Mouse (Mus musculus): Measurements from ENCODE around the gene 4933416C03Rik. TPM values are rescaled to one million over a fixed set of nuclear protein-coding genes. Genes with fewer than 3 reads are reported as not detected.

Gene 4933416C03Rik
- polyA plus RNA-seq, 1 experiment, result not detected

DNA sequence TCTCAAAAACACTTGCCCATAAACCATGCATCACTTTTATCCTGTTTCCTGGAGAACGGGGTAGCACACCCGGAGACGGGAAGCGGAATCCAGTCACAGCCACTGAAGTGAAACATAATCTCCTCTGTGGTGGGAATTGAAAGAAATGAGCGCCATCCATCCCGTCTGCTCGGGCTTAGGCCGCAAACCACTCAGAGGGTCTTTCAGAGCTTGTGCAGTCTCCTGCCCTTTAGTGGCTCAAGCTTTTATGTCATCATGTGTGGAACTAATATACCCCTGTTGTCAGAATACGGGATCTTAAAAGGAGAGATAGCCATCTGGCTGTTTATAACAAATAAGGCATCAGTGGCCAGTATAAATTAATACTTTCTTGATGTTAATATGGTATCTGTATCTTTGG lies 32.4 kb upstream of the 4933416C03Rik start:
- no peaks in the 10 kb centered on the region for H3K27me3 ChIP-seq (ENCODE audit: control insufficient read depth, insufficient read depth, insufficient read length)
- no peaks in the 10 kb centered on the region for H3K36me3 ChIP-seq (ENCODE audit: control insufficient read depth, insufficient read depth)
- no peak overlapping the region for H3K4me3 ChIP-seq
- no peak overlapping the region for H3ac ChIP-seq (ENCODE audit: control insufficient read depth, insufficient read length)
- H3K4me2 ChIP-seq (ENCODE audit: low read depth), result no peak overlapping the region
- TF ChIP-seq TCF3 (IDR thresholded peaks at IDR 0.05; ENCODE audit: insufficient read length, low read depth) (no peak), MYOG (IDR thresholded peaks at IDR 0.05; ENCODE audit: control insufficient read depth in 1 of 3, insufficient read depth in 1 of 3, insufficient read length in 2 of 3, low read depth in 2 of 3) (no peak), MAX (IDR thresholded peaks at IDR 0.05; ENCODE audit: low read depth) (no peak), MYOD1 (IDR thresholded peaks at IDR 0.05; ENCODE audit: control insufficient read depth in 1 of 3, insufficient read length in 2 of 3, low read depth in 2 of 3) (no peak), POLR2AphosphoS2 (IDR thresholded peaks at IDR 0.05; ENCODE audit: insufficient read length, low read depth) (no peak), POLR2A (IDR thresholded peaks at IDR 0.05; ENCODE audit: insufficient read length, low read depth) (no peak), CEBPB (IDR thresholded peaks at IDR 0.05; ENCODE audit: insufficient read depth, poor library complexity, severe bottlenecking) (no peak), USF1 (IDR thresholded peaks at IDR 0.05; ENCODE audit: low read depth) (no peak), REST (IDR thresholded peaks at IDR 0.05; ENCODE audit: insufficient read depth, insufficient read length) (no peak), E2F4 (IDR thresholded peaks at IDR 0.05; ENCODE audit: insufficient read depth) (no peak), SRF (IDR thresholded peaks at IDR 0.05; ENCODE audit: control insufficient read depth, insufficient read length, low read depth) (no peak), TCF12 (IDR thresholded peaks at IDR 0.05; ENCODE audit: insufficient read depth, poor library complexity, severe bottlenecking) (no peak)
- no peaks in the 10 kb centered on the region for H3K79me2 ChIP-seq (ENCODE audit: control insufficient read depth, insufficient read depth)

DNA sequence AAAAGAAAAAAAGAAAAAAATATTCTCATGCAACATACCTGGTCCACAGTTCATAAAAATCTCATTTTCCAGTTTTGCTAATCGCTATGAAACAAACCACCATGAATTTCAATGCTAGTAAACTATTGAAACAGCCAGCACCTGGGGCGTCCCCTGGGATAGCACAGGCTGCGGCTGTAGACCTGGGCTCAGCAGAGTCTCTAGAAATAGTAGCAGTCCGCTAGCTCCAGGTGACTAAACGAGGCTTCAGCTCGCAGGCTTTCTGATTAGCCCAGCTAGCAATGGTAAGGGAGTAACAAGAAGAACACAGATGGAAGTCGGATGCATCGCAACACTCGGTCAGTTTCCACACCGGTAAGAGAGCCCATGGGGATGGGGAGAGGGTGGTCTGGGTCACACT lies 30.0 kb upstream of the 4933416C03Rik start:
- Histone ChIP-seq H3K4me3 (no peak overlapping the region), H3K36me3 (ENCODE audit: control insufficient read depth, insufficient read depth) (no peaks in the 10 kb centered on the region), H3K27me3 (ENCODE audit: control insufficient read depth, insufficient read depth, insufficient read length) (no peaks in the 10 kb centered on the region), H3K4me2 (ENCODE audit: low read depth) (no peak overlapping the region), H3ac (ENCODE audit: control insufficient read depth, insufficient read length) (no peak overlapping the region), H3K79me2 (ENCODE audit: control insufficient read depth, insufficient read depth) (no peaks in the 10 kb centered on the region)
- TF ChIP-seq TCF3 (IDR thresholded peaks at IDR 0.05; ENCODE audit: insufficient read length, low read depth) (no peak), MYOD1 (IDR thresholded peaks at IDR 0.05; ENCODE audit: control insufficient read depth in 1 of 3, insufficient read length in 2 of 3, low read depth in 2 of 3) (no peak), MAX (IDR thresholded peaks at IDR 0.05; ENCODE audit: low read depth) (no peak), CEBPB (IDR thresholded peaks at IDR 0.05; ENCODE audit: insufficient read depth, poor library complexity, severe bottlenecking) (no peak), MYOG (IDR thresholded peaks at IDR 0.05; ENCODE audit: control insufficient read depth in 1 of 3, insufficient read depth in 1 of 3, insufficient read length in 2 of 3, low read depth in 2 of 3) (no peak), USF1 (IDR thresholded peaks at IDR 0.05; ENCODE audit: low read depth) (no peak), POLR2A (IDR thresholded peaks at IDR 0.05; ENCODE audit: insufficient read length, low read depth) (no peak), SRF (IDR thresholded peaks at IDR 0.05; ENCODE audit: control insufficient read depth, insufficient read length, low read depth) (no peak), REST (IDR thresholded peaks at IDR 0.05; ENCODE audit: insufficient read depth, insufficient read length) (no peak), POLR2AphosphoS2 (IDR thresholded peaks at IDR 0.05; ENCODE audit: insufficient read length, low read depth) (no peak), E2F4 (IDR thresholded peaks at IDR 0.05; ENCODE audit: insufficient read depth) (no peak), TCF12 (IDR thresholded peaks at IDR 0.05; ENCODE audit: insufficient read depth, poor library complexity, severe bottlenecking) (no peak)

DNA sequence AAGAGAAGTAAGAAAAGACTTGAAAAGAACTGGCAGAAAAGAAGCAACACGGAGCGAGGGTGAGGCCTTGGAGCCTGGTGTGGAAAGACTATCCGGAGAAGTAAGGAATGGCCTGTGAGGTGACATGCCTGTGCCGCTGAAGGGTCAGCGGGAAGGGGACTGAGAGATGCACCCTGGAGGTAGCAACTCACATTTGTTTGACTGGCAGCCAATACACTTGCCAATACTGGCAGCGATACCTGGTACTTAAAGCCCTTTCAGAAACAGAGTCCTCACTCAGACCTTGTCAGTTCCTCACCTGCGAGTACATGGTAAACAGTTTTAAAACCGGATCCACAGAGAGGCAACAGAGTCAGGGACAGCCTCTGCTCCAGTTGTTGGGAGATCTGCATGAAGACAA lies 26.5 kb upstream of the 4933416C03Rik start:
- H3K36me3 ChIP-seq (ENCODE audit: control insufficient read depth, insufficient read depth), result no peaks in the 10 kb centered on the region
- no peaks in the 10 kb centered on the region for H3K79me2 ChIP-seq (ENCODE audit: control insufficient read depth, insufficient read depth)
- H3ac ChIP-seq (ENCODE audit: control insufficient read depth, insufficient read length), result no peak overlapping the region
- H3K27me3 ChIP-seq (ENCODE audit: control insufficient read depth, insufficient read depth, insufficient read length), result no peaks in the 10 kb centered on the region
- TF ChIP-seq POLR2A (IDR thresholded peaks at IDR 0.05; ENCODE audit: insufficient read length, low read depth) (no peak), MYOD1 (IDR thresholded peaks at IDR 0.05; ENCODE audit: control insufficient read depth in 1 of 3, insufficient read length in 2 of 3, low read depth in 2 of 3) (no peak), POLR2AphosphoS2 (IDR thresholded peaks at IDR 0.05; ENCODE audit: insufficient read length, low read depth) (no peak)
- no peak overlapping the region for H3K4me3 ChIP-seq
- H3K4me2 ChIP-seq (ENCODE audit: low read depth), result no peak overlapping the region

DNA sequence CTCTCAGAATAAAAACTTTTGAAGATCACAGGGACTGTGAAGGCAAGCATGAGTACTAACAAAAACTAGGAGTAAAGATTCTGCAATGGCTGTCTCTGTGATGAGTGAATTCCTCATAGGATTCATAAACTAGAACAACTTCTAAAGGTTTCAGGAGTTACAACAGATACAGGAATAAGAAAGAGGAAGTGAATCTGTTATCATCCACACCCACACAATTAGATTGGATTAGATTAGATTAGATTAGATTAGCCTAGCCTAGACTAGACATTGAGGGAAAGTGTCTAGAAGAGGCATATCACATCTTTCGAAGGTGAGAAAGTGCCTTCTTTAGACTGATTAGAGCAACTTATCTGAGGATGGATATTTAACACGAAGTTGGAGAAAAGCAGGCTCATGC lies 21.5 kb upstream of the 4933416C03Rik start:
- Histone ChIP-seq H3ac (ENCODE audit: control insufficient read depth, insufficient read length) (no peak overlapping the region), H3K4me3 (no peak overlapping the region), H3K4me2 (ENCODE audit: low read depth) (no peak overlapping the region)

DNA sequence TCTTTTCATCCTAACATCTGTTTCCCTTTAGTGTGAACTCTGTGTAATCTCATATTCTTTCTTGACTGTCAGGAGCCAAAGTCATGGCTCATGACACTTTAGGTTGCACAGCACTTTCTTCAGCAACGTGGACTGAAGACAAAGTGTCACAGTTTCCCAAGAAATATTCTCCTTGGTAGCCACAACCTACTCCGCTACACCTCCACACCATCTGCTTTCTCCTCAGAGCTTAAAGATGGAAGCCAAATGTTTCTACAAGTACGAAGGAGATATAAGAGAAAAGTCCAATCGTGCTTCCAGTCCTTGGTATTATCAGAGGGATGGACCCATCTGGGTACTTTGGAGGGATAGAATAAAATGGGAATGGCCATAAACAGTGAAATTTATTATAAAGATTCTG lies 18.5 kb upstream of the 4933416C03Rik start:
- TF ChIP-seq USF1 (IDR thresholded peaks at IDR 0.05; ENCODE audit: low read depth), result no peak
- no peak for TF ChIP-seq REST (IDR thresholded peaks at IDR 0.05; ENCODE audit: insufficient read depth, insufficient read length)
- no peak for TF ChIP-seq TCF12 (IDR thresholded peaks at IDR 0.05; ENCODE audit: insufficient read depth, poor library complexity, severe bottlenecking)
- Histone ChIP-seq H3K4me2 (ENCODE audit: low read depth) (no peak overlapping the region), H3K79me2 (ENCODE audit: control insufficient read depth, insufficient read depth) (no peaks in the 10 kb centered on the region), H3K4me3 (no peak overlapping the region), H3ac (ENCODE audit: control insufficient read depth, insufficient read length) (no peak overlapping the region), H3K36me3 (ENCODE audit: control insufficient read depth, insufficient read depth) (no peaks in the 10 kb centered on the region), H3K27me3 (ENCODE audit: control insufficient read depth, insufficient read depth, insufficient read length) (no peaks in the 10 kb centered on the region)

More for the DNA sequence above, 21.5 kb upstream of the 4933416C03Rik start:
- no peaks in the 10 kb centered on the region for H3K79me2 ChIP-seq (ENCODE audit: control insufficient read depth, insufficient read depth)
- no peaks in the 10 kb centered on the region for H3K36me3 ChIP-seq (ENCODE audit: control insufficient read depth, insufficient read depth)
- no peaks in the 10 kb centered on the region for H3K27me3 ChIP-seq (ENCODE audit: control insufficient read depth, insufficient read depth, insufficient read length)
- no peak for TF ChIP-seq POLR2A (IDR thresholded peaks at IDR 0.05; ENCODE audit: insufficient read length, low read depth)
- no peak for TF ChIP-seq MYOG (IDR thresholded peaks at IDR 0.05; ENCODE audit: control insufficient read depth in 1 of 3, insufficient read depth in 1 of 3, insufficient read length in 2 of 3, low read depth in 2 of 3)
- TF ChIP-seq SRF (IDR thresholded peaks at IDR 0.05; ENCODE audit: control insufficient read depth, insufficient read length, low read depth), result no peak
- no peak for TF ChIP-seq MYOD1 (IDR thresholded peaks at IDR 0.05; ENCODE audit: control insufficient read depth in 1 of 3, insufficient read length in 2 of 3, low read depth in 2 of 3)
- TF ChIP-seq TCF3 (IDR thresholded peaks at IDR 0.05; ENCODE audit: insufficient read length, low read depth), result no peak
- no peak for TF ChIP-seq TCF12 (IDR thresholded peaks at IDR 0.05; ENCODE audit: insufficient read depth, poor library complexity, severe bottlenecking)
- TF ChIP-seq MAX (IDR thresholded peaks at IDR 0.05; ENCODE audit: low read depth), result no peak
